Mouse (Mus musculus): Measurements from ENCODE around the gene Kcnj13.

- TF ChIP-seq EP300 (IDR thresholded peaks at IDR 0.05; ENCODE audit: low read depth) (no peak), CTCF (IDR thresholded peaks at IDR 0.05; ENCODE audit: low read depth) (no peak)
Observed at GRCm38 (mm10) chr1:87396923-87397586, 2.5 kb upstream of the Kcnj13 start.
